Mouse (Mus musculus): ENCODE results near the gene Fah. TPM values are rescaled to one million over a fixed set of nuclear protein-coding genes. Genes with fewer than 3 reads are reported as not detected.
A peak's percentile ranks its signal among the peaks of the same experiment; 100 is the strongest.

Gene Fah
- polyA plus RNA-seq, 1 experiment from 2014 or later = 12.6 TPM

DNA sequence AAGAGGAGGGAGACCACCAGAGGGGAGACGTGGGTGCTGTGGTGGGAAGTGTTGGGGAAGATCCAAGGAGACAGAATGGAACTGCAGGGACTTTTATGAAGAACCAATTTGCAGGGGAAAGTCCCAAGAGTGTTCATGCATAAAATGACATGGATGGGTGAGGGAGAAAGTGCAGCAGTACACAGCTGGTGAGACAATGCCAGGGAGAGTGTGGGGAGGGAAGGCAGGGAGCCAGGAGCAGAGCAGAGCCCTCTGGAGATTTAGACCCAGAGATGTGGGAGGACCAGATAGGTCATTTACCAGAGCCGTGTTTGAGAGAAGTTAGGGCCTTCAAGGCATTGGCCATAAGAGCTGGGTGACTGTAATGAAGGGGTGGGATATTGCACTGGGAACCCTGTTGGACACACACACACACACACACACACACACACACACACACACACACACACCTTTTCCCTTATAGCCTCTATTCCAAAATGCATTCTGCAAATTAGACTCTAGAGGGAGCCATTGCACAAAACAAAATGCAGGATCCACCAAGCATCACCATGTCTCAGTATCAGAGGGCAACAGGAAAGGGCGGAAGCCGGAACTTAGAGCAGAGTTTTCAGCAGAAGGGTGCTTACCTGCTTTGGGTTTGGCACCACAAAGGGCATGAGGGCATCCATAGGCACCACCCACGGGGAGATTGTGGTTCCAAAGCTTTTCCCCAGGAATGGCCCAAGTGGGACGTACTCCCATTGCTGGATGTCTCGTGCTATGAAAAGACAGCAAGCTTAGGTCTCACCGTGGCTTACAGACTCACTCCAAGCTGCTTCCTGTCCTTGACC is 12.2 kb downstream of the Fah start:
- H3K4me2 ChIP-seq = peak overlapping the region; percentile 30; the same call in 1 of the 2 replicates

GRCm38 (mm10) chr7:84591347-84591746 is 15.2 kb downstream of the Fah start:
- Histone ChIP-seq H3K9ac (replicated peaks) (no peak overlapping the region), H3K9me3 (replicated peaks) (no peaks in the 10 kb centered on the region), H3K4me2 (no peak overlapping the region), H3K4me1 (peaks cover 2% of the 10 kb centered on the region; the same call in 1 of the 2 replicates), H3K36me3 (no peaks in the 10 kb centered on the region), H3K27ac (replicated peaks) (no peak overlapping the region), H3K4me3 (replicated peaks) (no peak overlapping the region), H3K27me3 (replicated peaks) (no peaks in the 10 kb centered on the region)
- 94% methylated on average over 3 of the region's 3 CpGs for WGBS
- no peak for ATAC-seq (ENCODE audit: low FRiP score)

More for the DNA sequence above, 12.2 kb downstream of the Fah start:
- no peaks in the 10 kb centered on the region for H3K9me3 ChIP-seq (replicated peaks)
- no peaks in the 10 kb centered on the region for H3K27me3 ChIP-seq (replicated peaks)
- H3K9ac ChIP-seq (replicated peaks) = no peak overlapping the region
- 52% methylated on average over 8 of the region's 8 CpGs for WGBS
- H3K27ac ChIP-seq (replicated peaks) = no peak overlapping the region
- peaks cover 2% of the 10 kb centered on the region; the same call in 1 of the 2 replicates for H3K4me1 ChIP-seq
- no peak overlapping the region for H3K4me3 ChIP-seq (replicated peaks)
- H3K36me3 ChIP-seq = no peaks in the 10 kb centered on the region
- peak; percentile 82 for ATAC-seq (ENCODE audit: low FRiP score)

- no peak overlapping the region for H3K4me2 ChIP-seq
- no peaks in the 10 kb centered on the region for H3K27me3 ChIP-seq (replicated peaks)
- no peak overlapping the region for H3K27ac ChIP-seq (replicated peaks)
- no peaks in the 10 kb centered on the region for H3K36me3 ChIP-seq
- H3K4me3 ChIP-seq (replicated peaks) = no peak overlapping the region
- 85% methylated on average over 2 of the region's 2 CpGs for WGBS
- no peak for ATAC-seq (ENCODE audit: low FRiP score)
- H3K4me1 ChIP-seq = peaks cover 2% of the 10 kb centered on the region; the same call in 1 of the 2 replicates
- no peaks in the 10 kb centered on the region for H3K9me3 ChIP-seq (replicated peaks)
- H3K9ac ChIP-seq (replicated peaks) = no peak overlapping the region
These were observed 15.9 kb downstream of the Fah start for GRCm38 (mm10) chr7:84590622-84591021.

- H3K27ac ChIP-seq (replicated peaks) = no peak overlapping the region
- H3K4me2 ChIP-seq = no peak overlapping the region
- no peaks in the 10 kb centered on the region for H3K36me3 ChIP-seq
- H3K4me3 ChIP-seq (replicated peaks) = no peak overlapping the region
- H3K9me3 ChIP-seq (replicated peaks) = no peaks in the 10 kb centered on the region
- H3K27me3 ChIP-seq (replicated peaks) = no peaks in the 10 kb centered on the region
- ATAC-seq (ENCODE audit: low FRiP score) = no peak
- WGBS = 92% methylated on average over 5 of the region's 5 CpGs
- H3K4me1 ChIP-seq = no peaks in the 10 kb centered on the region
- no peak overlapping the region for H3K9ac ChIP-seq (replicated peaks)
These were observed 19.3 kb downstream of the Fah start for GRCm38 (mm10) chr7:84587101-84587783.

GRCm38 (mm10) chr7:84586360-84587100 is 20.0 kb downstream of the Fah start:
- Histone ChIP-seq H3K4me2 (no peak overlapping the region), H3K27me3 (replicated peaks) (no peaks in the 10 kb centered on the region), H3K4me1 (no peaks in the 10 kb centered on the region), H3K9ac (replicated peaks) (no peak overlapping the region), H3K36me3 (no peaks in the 10 kb centered on the region), H3K4me3 (replicated peaks) (no peak overlapping the region), H3K27ac (replicated peaks) (no peak overlapping the region), H3K9me3 (replicated peaks) (no peaks in the 10 kb centered on the region)
- 51% methylated on average over 3 of the region's 3 CpGs for WGBS
- no peak for ATAC-seq (ENCODE audit: low FRiP score)

DNA sequence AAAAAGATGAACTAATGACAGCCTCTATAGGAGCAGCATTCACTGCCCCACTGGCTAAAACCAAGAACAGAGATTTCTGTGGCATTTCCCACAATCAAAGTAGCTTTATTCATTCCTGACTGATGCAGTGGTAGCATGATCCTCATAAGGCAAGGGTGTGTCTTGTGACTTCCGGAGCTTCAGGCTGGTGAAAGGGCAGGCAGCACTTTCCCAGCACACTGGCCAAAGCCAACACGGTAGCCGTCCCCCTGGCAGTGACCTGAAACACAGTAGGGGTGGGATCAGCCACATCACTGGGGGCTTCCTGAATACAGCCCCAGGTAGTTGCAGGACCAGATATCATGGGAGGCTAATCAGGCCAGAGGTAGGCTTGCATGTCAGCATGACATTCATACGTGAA is 21.4 kb downstream of the Fah start:
- H3K4me3 ChIP-seq (replicated peaks) = no peak overlapping the region
- no peak overlapping the region for H3K4me2 ChIP-seq
- H3K9me3 ChIP-seq (replicated peaks) = no peaks in the 10 kb centered on the region
- 93% methylated on average over 4 of the region's 4 CpGs for WGBS
- H3K4me1 ChIP-seq = no peaks in the 10 kb centered on the region
- H3K36me3 ChIP-seq = no peaks in the 10 kb centered on the region
- no peak overlapping the region for H3K27ac ChIP-seq (replicated peaks)
- no peak for ATAC-seq (ENCODE audit: low FRiP score)
- H3K9ac ChIP-seq (replicated peaks) = no peak overlapping the region
- no peaks in the 10 kb centered on the region for H3K27me3 ChIP-seq (replicated peaks)

GRCm38 (mm10) chr7:84579769-84580168 is 26.8 kb downstream of the Fah start:
- ATAC-seq (ENCODE audit: low FRiP score) = no peak
- H3K9me3 ChIP-seq (replicated peaks) = no peaks in the 10 kb centered on the region

DNA sequence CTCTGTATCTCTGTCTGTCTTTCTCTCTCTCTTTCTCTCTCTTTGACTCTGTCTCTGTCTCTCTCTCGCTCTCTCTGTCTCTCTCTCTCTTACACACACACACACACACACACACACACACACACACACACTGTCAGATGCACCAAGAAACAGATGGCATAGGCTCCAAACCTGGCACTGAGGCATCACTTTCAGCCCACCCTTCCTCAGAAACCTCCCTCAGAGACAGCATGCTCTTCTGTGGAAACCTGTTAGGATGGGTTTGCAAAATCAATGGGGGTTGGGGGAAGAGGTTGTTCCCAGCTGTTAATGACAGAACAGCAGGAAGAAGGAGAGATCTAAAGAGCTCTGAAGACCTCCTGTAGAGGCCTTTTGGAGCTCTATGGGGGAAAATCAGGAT is 27.7 kb downstream of the Fah start:
- 71% methylated on average over 1 of the region's 1 CpGs for WGBS
- Histone ChIP-seq H3K27ac (replicated peaks) (no peak overlapping the region), H3K4me1 (no peaks in the 10 kb centered on the region), H3K9me3 (replicated peaks) (no peaks in the 10 kb centered on the region), H3K4me2 (no peak overlapping the region), H3K36me3 (no peaks in the 10 kb centered on the region), H3K27me3 (replicated peaks) (no peaks in the 10 kb centered on the region), H3K9ac (replicated peaks) (no peak overlapping the region), H3K4me3 (replicated peaks) (no peak overlapping the region)
- no peak for ATAC-seq (ENCODE audit: low FRiP score)

More at GRCm38 (mm10) chr7:84579769-84580168, 26.8 kb downstream of the Fah start:
- no peak overlapping the region for H3K4me2 ChIP-seq
- H3K27ac ChIP-seq (replicated peaks) = no peak overlapping the region
- 85% methylated on average over 1 of the region's 1 CpGs for WGBS
- H3K9ac ChIP-seq (replicated peaks) = no peak overlapping the region
- no peaks in the 10 kb centered on the region for H3K4me1 ChIP-seq
- H3K36me3 ChIP-seq = no peaks in the 10 kb centered on the region
- no peak overlapping the region for H3K4me3 ChIP-seq (replicated peaks)
- H3K27me3 ChIP-seq (replicated peaks) = no peaks in the 10 kb centered on the region

DNA sequence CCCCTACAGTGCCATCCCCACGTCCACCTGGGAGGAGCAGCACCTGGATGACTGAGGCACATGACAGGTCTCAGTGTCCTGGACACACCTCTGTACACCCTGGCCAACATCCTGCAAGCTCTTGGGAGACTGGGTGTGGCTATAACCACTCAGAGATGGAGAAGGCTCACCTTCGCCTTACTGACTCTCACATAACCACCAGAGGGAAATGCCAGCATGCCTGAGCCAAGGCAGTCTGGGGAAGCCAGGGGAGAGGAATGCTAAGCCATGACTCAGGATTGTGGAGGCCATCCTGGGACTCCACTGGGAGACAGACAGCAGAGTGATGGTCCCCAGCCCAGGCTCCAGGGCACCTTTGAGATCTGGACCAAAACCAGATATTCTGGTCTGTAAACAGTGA is 29.5 kb downstream of the Fah start:
- ATAC-seq (ENCODE audit: low FRiP score) = no peak

DNA sequence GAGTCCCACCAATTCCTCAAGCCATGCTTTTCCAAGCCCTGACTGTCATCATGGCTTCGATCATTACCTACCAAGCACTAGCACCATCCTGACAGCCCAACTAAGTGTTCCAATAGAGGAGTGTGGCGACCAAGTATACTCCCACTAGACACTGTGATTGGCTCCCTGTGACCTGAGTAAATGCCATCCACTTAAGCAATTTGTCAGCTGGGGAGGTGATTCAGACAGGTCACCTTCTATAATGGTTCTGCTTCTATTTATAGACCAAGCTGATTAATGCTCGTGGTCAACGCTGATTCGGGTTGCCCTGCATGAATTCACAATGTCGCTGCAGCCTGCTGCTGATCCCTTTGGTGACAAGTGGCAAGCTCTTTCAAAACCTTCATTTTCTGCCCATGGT is 40.3 kb downstream of the Fah start:
- Histone ChIP-seq H3K36me3 (no peaks in the 10 kb centered on the region), H3K4me3 (replicated peaks) (no peak overlapping the region), H3K9ac (replicated peaks) (no peak overlapping the region), H3K27ac (replicated peaks) (no peak overlapping the region), H3K4me2 (no peak overlapping the region), H3K4me1 (no peaks in the 10 kb centered on the region), H3K9me3 (replicated peaks) (no peaks in the 10 kb centered on the region), H3K27me3 (replicated peaks) (no peaks in the 10 kb centered on the region)
- ATAC-seq (ENCODE audit: low FRiP score) = no peak
- WGBS = 78% methylated on average over 6 of the region's 6 CpGs

More for the DNA sequence above, 29.5 kb downstream of the Fah start:
- WGBS = 80% methylated on average over 2 of the region's 2 CpGs
- no peak overlapping the region for H3K4me2 ChIP-seq
- no peak overlapping the region for H3K9ac ChIP-seq (replicated peaks)
- no peak overlapping the region for H3K27ac ChIP-seq (replicated peaks)
- H3K27me3 ChIP-seq (replicated peaks) = no peaks in the 10 kb centered on the region
- H3K4me3 ChIP-seq (replicated peaks) = no peak overlapping the region
- no peaks in the 10 kb centered on the region for H3K9me3 ChIP-seq (replicated peaks)
- no peaks in the 10 kb centered on the region for H3K4me1 ChIP-seq
- no peaks in the 10 kb centered on the region for H3K36me3 ChIP-seq

GRCm38 (mm10) chr7:84564236-84564635 is 42.3 kb downstream of the Fah start:
- Histone ChIP-seq H3K9me3 (replicated peaks) (no peaks in the 10 kb centered on the region), H3K4me1 (no peaks in the 10 kb centered on the region), H3K27me3 (replicated peaks) (no peaks in the 10 kb centered on the region), H3K9ac (replicated peaks) (no peak overlapping the region), H3K4me2 (no peak overlapping the region), H3K4me3 (replicated peaks) (no peak overlapping the region), H3K27ac (replicated peaks) (no peak overlapping the region), H3K36me3 (no peaks in the 10 kb centered on the region)
- ATAC-seq (ENCODE audit: low FRiP score) = no peak
- WGBS = 86% methylated on average over 3 of the region's 3 CpGs
